Mouse (Mus musculus) bone marrow macrophage, adult 2 months (primary cell): ENCODE measurements around the gene Ttc21a.

Experiments
- CTCF ChIP-seq: IDR thresholded peaks from 2 replicates; pipeline ENCODE4 v1.5.1; 2012; ENCODE audit warnings: low read depth, mild to moderate bottlenecking, low read length, moderate library complexity
- POLR2A ChIP-seq: IDR thresholded peaks from 2 replicates; pipeline ENCODE4 v1.6.1; 2012; ENCODE audit warnings: mild to moderate bottlenecking, low read depth, low read length, borderline replicate concordance

DNA sequence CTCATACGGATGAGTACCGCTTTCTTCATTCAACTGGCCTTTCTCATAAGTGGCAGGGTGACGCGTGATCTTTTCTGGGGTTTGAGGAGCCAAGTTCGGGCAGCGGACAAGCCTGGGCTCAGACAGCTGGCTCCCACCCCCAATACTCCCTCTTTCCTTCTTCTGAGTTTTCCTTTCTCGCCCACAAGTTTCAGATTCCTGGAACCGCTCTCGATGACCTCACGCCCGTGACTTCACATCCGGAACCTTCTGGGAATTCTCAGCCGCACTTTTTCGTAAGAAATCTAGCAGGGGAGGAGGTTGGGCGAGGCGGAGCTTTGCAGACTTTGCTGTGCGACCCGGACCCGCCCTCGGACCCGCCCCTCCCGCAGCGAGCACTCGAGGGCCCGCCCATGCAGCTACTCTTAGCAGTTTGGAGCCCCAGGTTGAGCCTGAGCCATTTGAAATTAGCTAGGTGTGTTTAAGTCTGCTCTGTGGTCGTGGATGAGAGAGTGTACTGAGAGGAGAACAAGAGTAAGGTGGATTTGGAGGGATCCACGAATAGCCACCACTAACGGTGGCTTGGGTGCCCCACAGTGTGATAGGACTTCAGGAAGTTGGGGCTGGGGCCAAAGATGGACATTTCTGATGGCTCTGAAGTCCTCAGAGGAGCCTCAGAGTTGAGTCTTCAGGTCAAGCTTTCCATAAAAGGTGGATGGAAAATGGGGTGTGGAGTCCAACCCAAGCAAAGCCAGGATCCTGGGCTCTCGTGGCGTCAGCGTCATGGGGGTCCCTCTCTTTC is 64.7 kb downstream of the Ttc21a start:
- TF ChIP-seq CTCF (no peak), POLR2A (no peak)
